Mouse (Mus musculus) embryo, embryonic 10 days (tissue): Measurements from ENCODE around the gene Gm20894.
"Not testable (repeated sequence)": the region's sequence is repeated elsewhere in the genome, so short reads cannot be mapped to it uniquely, and the experiment has no call there.

Experiments used
- DNase-seq: peaks from one replicate; pipeline ENCODE4 v3.0.0-alpha.2; 2015; ENCODE audit warnings: low spot score

Gm20894 gene

GRCm38 (mm10) chrY:28271412-28271811 lies at the start of gene Gm20894:
Gene Gm20894, minus strand, starts transcription at chrY:28271512.
- not testable (repeated sequence) for DNase-seq
